Mouse (Mus musculus) intestine, embryonic 16.5 days (tissue): ENCODE results near the gene Tada1. TPM values are rescaled to one million over a fixed set of nuclear protein-coding genes. Genes with fewer than 3 reads are reported as not detected.

Experiments used
- ATAC-seq: fragments of 200-750 bp; cut with Nextera tagmentation; 2 replicates; pipeline ENCODE4 v1.8.0; 2017; ENCODE audit warnings: moderate TSS enrichment, moderate library complexity
- H3K27ac ChIP-seq: fragments of 300-500 bp; sonication (generic); 2 replicates; pipeline ENCODE4 v1.5.1; 2014; ENCODE audit warnings: mild to moderate bottlenecking, low read length
- H3K27me3 ChIP-seq: fragments of 300-500 bp; sonication (generic); replicated peaks from 2 replicates; pipeline ENCODE4 v1.6.1; 2014; ENCODE audit warnings: low read length, control low read depth, mixed read lengths; ENCODE audit not compliant: control insufficient read depth, insufficient read depth
- H3K36me3 ChIP-seq: fragments of 300-500 bp; sonication (generic); 2 replicates; pipeline ENCODE4 v1.6.1; 2014; ENCODE audit warnings: low read length, control low read depth; ENCODE audit not compliant: control insufficient read depth, insufficient read depth
- H3K4me1 ChIP-seq: fragments of 300-500 bp; sonication (generic); 2 replicates; pipeline ENCODE4 v1.6.1; 2014; ENCODE audit warnings: low read length, control low read depth, mixed read lengths; ENCODE audit not compliant: control insufficient read depth, insufficient read depth
- H3K4me2 ChIP-seq: fragments of 300-500 bp; sonication (generic); 2 replicates; pipeline ENCODE4 v1.6.1; 2014; ENCODE audit warnings: low read depth, low read length, control low read depth
- H3K4me3 ChIP-seq: fragments of 300-500 bp; sonication (generic); 2 replicates; pipeline ENCODE4 v1.5.1; 2014; ENCODE audit warnings: mild to moderate bottlenecking, low read length
- H3K9ac ChIP-seq: fragments of 300-500 bp; sonication (generic); 2 replicates; pipeline ENCODE4 v1.6.1; 2014; ENCODE audit warnings: low read depth, low read length
- H3K9me3 ChIP-seq: fragments of 300-500 bp; sonication (generic); 2 replicates; pipeline ENCODE4 v1.6.1; 2016; ENCODE audit warnings: low read length, control low read depth; ENCODE audit not compliant: control insufficient read depth
- WGBS: fragments of 180-500 bp; shearing (Covaris S2); extraction: QIAGEN DNeasy Blood & Tissue Kit; methylation state at CpG from one replicate; pipeline ENCODE4 v1.1.7; 2014; 5-methylcytosine and 5-hydroxymethylcytosine counted together
- polyA plus RNA-seq: library from polyadenylated mRNA; unstranded; fragments of >200 nt; fragmentation: Nextera tagmentation; extraction: Ambion mirVana; gene quantifications from 2 replicates; pipeline ENCODE4 v1.2.1, GENCODE M21; 2015

The Tada1 gene
- polyA plus RNA-seq, 1 experiment from 2014 or later, result 41.8 TPM

DNA sequence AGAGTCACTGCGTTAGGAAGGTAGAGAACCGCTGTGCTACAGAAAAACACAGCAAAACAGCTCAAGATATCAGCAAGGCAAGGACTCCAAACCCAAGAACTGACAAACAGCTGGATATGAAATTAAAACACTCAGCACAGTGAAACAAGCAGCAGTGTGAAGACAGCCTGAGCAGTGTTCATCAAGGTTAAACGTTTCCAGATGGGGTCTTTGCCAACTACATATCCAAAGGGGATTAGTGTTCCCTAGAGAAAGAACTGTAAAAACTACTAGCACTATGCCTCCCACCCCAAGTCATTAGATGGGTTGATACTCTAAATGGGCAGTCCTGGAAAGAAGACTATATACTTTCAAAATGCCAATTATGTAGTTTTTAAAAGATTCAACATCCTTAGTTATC is 29.6 kb upstream of the Tada1 start:
- no peak for ATAC-seq
- H3K27ac ChIP-seq, result no peak overlapping the region
- no peaks in the 10 kb centered on the region for H3K27me3 ChIP-seq
- no peaks in the 10 kb centered on the region for H3K36me3 ChIP-seq
- H3K9ac ChIP-seq, result no peak overlapping the region
- no peak overlapping the region for H3K4me2 ChIP-seq
- 83% methylated on average over 3 of the region's 3 CpGs for WGBS
- no peak overlapping the region for H3K4me3 ChIP-seq
- no peaks in the 10 kb centered on the region for H3K9me3 ChIP-seq
- no peaks in the 10 kb centered on the region for H3K4me1 ChIP-seq

DNA sequence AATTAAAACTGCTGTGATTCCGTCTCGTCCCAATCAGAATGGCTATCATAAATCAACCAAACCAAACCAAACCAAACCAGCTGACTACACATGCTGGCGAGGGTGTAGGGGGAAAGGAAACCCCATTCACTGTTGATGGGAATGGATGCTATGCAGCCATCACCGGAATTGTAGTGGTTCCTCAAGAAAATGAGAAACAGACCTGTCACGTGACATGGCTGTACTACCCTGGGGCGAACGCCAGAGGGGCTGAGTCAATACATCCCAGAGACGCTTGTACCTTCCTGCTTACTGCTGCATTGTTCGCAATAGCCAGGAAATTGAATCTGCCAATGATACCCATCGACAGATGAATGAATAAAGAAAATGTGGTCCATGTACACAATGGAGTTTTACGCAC is 29.1 kb upstream of the Tada1 start:
- H3K27ac ChIP-seq, result no peak overlapping the region
- 79% methylated on average over 11 of the region's 11 CpGs for WGBS
- ATAC-seq, result no peak
- no peaks in the 10 kb centered on the region for H3K27me3 ChIP-seq
- H3K9me3 ChIP-seq, result no peaks in the 10 kb centered on the region
- no peak overlapping the region for H3K4me3 ChIP-seq
- H3K4me2 ChIP-seq, result no peak overlapping the region
- H3K9ac ChIP-seq, result no peak overlapping the region
- no peaks in the 10 kb centered on the region for H3K4me1 ChIP-seq
- H3K36me3 ChIP-seq, result no peaks in the 10 kb centered on the region

DNA sequence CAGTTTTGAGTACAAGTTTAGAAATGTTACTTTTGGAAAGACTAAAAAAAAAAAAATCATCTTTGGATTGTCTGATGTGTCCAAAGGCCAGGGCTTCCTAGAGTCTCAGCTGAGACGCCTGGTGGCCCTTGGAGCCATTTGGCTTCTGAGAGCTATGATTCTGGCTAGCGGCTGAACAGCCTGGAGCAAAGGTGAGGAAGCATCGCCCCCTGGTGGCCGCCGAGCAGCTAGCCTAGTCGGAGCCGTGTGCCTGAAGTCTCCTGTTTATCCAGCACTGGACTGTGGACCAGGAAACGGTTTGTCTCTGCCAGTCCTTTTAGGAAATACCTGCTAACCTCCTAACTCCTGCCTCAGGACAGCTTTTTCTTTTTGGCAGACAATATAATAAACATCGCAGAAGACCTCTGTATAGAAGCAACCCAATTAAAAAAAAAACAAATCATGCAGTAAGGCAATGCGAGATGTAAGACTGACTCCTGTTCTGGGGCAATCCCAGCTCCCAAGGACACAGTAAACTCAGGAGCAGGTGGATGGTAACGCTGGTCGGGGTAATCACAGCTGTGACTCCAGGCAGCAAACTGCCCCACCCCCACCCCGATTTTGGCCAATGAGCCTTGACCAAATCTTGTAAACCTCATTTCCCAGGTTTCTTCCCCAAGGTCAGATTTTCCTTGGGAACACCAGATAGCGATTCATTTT is 18.6 kb upstream of the Tada1 start:
- H3K4me2 ChIP-seq, result no peak overlapping the region
- WGBS, result 19% methylated on average over 14 of the region's 14 CpGs
- ATAC-seq, result peak; percentile 97
- H3K36me3 ChIP-seq, result no peaks in the 10 kb centered on the region
- no peak overlapping the region for H3K4me3 ChIP-seq
- H3K9me3 ChIP-seq, result no peaks in the 10 kb centered on the region
- no peaks in the 10 kb centered on the region for H3K27me3 ChIP-seq
- H3K27ac ChIP-seq, result no peak overlapping the region
- no peaks in the 10 kb centered on the region for H3K4me1 ChIP-seq
- no peak overlapping the region for H3K9ac ChIP-seq

DNA sequence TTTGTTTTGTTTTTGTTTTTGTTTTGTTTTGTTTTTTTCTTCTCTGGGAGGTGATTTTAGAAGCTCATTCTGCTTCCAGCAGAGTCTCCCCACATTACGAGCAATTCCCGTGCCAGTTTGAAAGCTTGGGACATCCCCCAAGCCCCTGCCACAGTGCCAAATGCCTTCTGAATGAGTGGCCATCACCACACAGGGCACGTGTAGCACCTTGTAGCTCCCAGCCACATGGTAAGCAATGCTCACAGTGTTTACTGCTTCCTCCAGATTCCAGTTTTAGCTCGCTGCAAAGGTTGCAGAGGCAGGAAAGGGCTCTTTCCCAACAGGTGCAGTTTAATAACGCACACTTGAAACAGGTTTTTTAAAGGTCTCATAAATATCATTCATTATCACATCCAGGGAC is 18.0 kb upstream of the Tada1 start:
- no peaks in the 10 kb centered on the region for H3K36me3 ChIP-seq
- H3K4me1 ChIP-seq, result no peaks in the 10 kb centered on the region
- no peaks in the 10 kb centered on the region for H3K27me3 ChIP-seq
- H3K9ac ChIP-seq, result no peak overlapping the region
- ATAC-seq, result no peak
- 67% methylated on average over 5 of the region's 5 CpGs for WGBS
- no peak overlapping the region for H3K4me2 ChIP-seq
- H3K9me3 ChIP-seq, result no peaks in the 10 kb centered on the region
- H3K4me3 ChIP-seq, result no peak overlapping the region
- no peak overlapping the region for H3K27ac ChIP-seq

DNA sequence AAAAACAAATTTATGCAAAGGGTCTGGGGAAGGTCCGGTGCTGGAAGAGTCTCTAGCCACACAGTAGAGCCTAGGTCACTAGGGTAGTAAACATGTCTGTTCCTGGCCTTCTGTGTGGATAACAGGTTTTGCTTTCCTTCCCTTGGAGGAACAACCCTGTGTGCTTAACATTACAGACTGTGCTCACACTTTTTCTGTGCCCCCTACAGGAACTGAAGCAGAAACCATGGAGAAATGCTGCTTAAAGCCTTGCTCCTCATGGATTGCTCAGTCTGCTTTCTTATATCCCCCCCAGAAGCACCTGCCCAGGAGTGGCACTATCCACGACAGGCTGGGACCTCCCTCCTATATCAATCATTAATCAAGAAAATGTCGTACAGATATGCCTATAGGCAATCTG is 17.1 kb upstream of the Tada1 start:
- no peak for ATAC-seq
- Histone ChIP-seq H3K4me3 (no peak overlapping the region), H3K27me3 (no peaks in the 10 kb centered on the region), H3K4me1 (no peaks in the 10 kb centered on the region), H3K9me3 (no peaks in the 10 kb centered on the region), H3K27ac (no peak overlapping the region), H3K4me2 (no peak overlapping the region), H3K9ac (no peak overlapping the region), H3K36me3 (no peaks in the 10 kb centered on the region)
- WGBS, result 53% methylated on average over 3 of the region's 3 CpGs

DNA sequence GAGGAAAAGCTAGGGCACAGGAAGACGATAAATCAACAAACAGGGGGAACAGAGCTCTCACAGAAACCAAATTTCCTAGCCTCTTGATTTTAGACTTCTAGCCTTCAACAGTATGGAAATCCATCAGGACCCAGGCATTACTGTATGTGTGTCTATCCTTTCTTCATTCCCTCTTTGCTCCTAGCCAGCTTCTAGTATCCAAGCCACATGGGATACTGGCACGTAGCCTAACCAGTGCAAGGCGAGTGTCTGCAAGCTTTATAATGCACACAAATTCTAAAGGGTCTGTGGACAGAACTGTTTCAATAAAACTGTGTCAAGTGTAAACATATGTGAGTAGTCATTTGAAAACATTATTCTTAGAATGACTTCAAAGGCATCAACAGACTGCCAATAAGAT is 16.2 kb upstream of the Tada1 start:
- no peak for ATAC-seq
- H3K36me3 ChIP-seq, result no peaks in the 10 kb centered on the region
- H3K4me3 ChIP-seq, result no peak overlapping the region
- no peaks in the 10 kb centered on the region for H3K9me3 ChIP-seq
- no peak overlapping the region for H3K4me2 ChIP-seq
- no peak overlapping the region for H3K27ac ChIP-seq
- H3K9ac ChIP-seq, result no peak overlapping the region
- H3K27me3 ChIP-seq, result no peaks in the 10 kb centered on the region
- 60% methylated on average over 3 of the region's 3 CpGs for WGBS
- H3K4me1 ChIP-seq, result no peaks in the 10 kb centered on the region

DNA sequence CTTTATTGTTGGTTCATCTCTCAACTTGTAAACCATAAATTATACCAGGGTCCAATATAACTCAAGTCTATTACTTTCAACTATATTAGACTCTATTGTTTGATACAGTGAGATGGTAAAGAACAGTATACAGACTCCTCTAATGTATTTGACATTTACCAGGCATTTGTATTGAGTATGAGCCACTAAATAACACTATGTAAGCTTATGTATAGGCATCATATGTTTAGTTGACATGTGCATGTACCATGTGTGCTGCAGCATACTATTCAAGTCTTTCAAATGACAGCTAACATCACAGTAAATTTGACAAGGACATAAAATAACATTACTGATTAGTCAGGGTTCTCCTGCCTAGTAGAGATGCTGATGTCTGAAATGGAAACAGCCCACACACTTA is 15.8 kb upstream of the Tada1 start:
- Histone ChIP-seq H3K4me2 (no peak overlapping the region), H3K27me3 (no peaks in the 10 kb centered on the region), H3K4me3 (no peak overlapping the region), H3K36me3 (no peaks in the 10 kb centered on the region), H3K4me1 (no peaks in the 10 kb centered on the region), H3K9me3 (no peaks in the 10 kb centered on the region), H3K27ac (no peak overlapping the region), H3K9ac (no peak overlapping the region)
- no peak for ATAC-seq

DNA sequence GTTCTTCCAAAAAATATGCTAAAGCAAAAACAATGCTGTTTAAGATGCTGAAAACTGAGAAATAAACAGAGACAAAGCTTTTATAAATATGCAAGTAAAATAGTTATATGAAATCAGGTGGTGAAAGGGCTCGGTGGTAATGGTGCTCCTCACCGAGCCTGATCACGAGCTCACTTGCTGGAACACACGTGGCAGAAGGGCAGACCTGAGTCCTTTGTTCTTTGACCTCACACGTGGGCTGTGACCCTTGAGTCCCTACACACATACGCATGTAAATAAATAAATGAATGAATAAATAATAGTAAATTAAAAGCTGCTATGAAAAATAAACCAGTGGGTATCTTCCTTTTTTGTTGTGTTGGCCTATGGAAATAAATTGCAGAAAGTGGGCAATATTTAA is 1.7 kb upstream of the Tada1 start:
- Histone ChIP-seq H3K4me2 (no peak overlapping the region), H3K9ac (no peak overlapping the region), H3K4me3 (no peak overlapping the region), H3K4me1 (peaks cover 20% of the 10 kb centered on the region), H3K27me3 (no peaks in the 10 kb centered on the region), H3K27ac (no peak overlapping the region), H3K36me3 (no peaks in the 10 kb centered on the region), H3K9me3 (no peaks in the 10 kb centered on the region)
- ATAC-seq, result no peak
- WGBS, result 85% methylated on average over 6 of the region's 6 CpGs

DNA sequence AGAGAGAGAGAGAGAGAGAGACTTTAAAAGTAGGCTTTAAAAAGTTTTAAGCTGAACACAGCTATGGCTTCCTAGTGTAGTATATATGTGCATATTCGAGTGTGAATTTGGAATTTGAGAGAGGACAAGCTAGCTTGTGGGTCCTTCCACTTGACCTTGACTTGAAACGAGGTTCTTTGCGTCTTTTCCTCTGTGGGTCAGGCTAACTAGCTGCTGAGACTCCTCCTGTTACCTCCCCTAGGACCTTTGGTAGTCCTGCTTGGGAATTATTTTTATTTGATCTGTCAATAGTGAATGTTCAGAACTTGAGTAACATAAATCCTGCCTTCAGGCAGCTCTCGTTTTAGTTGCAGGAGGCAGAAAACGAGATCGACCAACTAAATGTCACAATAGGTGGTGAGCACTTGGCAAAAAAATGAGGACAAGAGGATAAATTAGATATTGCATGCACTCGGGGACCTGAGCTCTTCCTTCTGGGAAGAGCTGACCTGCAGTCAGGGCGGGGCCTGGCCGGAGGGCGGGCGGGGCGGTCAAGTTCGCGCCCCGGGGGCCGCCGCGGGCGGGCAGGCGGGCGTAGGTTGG is 375 bp upstream of the Tada1 start:
- 4% methylated on average over 21 of the region's 21 CpGs for WGBS
- peak overlapping the region; percentile 64 for H3K4me2 ChIP-seq
- H3K27ac ChIP-seq, result peak overlapping the region; percentile 92

More for the DNA sequence above, 375 bp upstream of the Tada1 start:
- peak; percentile 89 for ATAC-seq
- Histone ChIP-seq H3K4me1 (peaks cover 20% of the 10 kb centered on the region), H3K4me3 (peak overlapping the region; percentile 63), H3K27me3 (no peaks in the 10 kb centered on the region), H3K36me3 (0 out of 2 replicates have a peak, but pooled peaks cover 3% of the 10 kb centered on the region), H3K9ac (peak overlapping the region; percentile 84), H3K9me3 (no peaks in the 10 kb centered on the region)
